Mouse (Mus musculus) R1 (cell line): ENCODE data around the gene Gm38392.
A peak's percentile ranks its signal among the peaks of the same experiment; 100 is the strongest.
"Not testable (repeated sequence)": the region's sequence is repeated elsewhere in the genome, so short reads cannot be mapped to it uniquely, and the experiment has no call there.

Experiments used
- DNase-seq: peaks from one replicate; pipeline ENCODE4 v3.0.0-alpha.2; 2018; ENCODE audit warnings: low read depth, low spot score

Gene Gm38392

DNA sequence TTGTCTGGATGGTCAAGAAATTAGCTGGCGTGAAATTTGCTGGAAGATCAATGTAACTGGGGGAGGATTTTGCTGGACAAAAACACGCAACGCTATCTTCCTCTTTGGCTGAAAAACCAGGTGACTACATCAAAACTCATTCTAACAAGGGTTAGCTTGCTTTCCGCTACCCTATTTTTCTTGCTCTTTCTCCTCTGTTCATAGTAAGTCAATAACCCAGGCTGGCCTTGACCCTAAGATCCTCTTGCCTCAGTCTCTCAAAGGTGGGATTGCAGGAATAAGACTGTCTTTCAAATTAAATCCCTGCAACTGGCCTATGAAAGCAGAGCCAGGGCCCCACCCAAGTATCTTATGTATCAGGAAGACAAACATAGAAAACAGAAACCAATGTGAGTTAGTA is at the start of gene Gm38392:
Gm38392 (minus strand) TSS at position 101 of the 400 bp plus-strand sequence.
- DNase-seq: no peak

DNA sequence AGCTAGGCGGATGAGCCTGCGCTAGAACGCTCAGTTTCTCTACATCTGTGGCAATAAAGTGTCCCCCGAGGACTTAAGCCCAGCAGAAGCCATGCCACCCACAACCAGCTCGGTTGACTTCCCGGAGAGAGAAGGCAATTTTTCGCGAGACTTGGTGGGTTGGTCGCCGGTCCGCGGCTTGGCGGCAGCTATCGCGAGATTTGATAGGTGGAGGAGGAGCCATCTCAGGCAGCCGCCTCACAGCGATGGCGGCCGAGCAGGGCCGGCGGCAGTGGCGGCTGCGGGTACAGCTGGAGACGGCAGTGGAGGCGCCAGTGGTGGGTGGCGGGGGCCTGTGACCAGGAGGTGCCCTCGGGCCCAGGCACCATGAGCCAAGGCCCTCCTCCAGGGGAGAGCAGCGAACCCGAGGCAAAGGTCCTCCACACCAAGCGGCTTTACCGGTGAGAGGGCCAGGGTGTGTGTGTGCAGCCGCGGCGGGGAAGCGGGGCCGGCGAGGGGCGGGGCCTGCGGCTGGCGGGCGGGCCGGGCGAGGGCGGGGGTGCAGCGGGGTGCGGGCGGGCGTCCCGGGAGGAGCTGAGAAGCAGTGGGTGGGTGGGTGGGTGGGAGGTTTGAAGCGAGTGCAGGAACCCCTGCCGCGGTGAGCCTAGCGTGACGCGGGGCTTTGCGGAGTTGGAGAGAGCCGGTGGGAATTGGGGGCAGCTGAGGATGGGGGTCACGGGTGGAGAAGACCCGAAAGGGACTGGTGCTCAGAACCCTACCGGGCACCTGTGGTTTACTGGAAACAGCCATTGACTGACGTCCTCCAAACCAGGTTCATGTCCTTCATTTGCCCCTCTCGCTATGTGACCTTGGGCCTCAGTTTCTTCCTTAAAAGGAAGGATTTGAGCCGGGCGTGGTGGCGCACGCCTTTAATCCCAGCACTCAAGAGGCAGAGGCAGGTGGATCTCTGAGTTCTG is 49.3 kb upstream of the Gm38392 start, which contains the start of the genes Tmem79 and Smg5:
Tmem79 (minus strand) TSS at position 91 of the 956 bp plus-strand sequence.
Smg5 (plus strand) TSS at position 203 of the 956 bp plus-strand sequence.
- peak; percentile 96 for DNase-seq

DNA sequence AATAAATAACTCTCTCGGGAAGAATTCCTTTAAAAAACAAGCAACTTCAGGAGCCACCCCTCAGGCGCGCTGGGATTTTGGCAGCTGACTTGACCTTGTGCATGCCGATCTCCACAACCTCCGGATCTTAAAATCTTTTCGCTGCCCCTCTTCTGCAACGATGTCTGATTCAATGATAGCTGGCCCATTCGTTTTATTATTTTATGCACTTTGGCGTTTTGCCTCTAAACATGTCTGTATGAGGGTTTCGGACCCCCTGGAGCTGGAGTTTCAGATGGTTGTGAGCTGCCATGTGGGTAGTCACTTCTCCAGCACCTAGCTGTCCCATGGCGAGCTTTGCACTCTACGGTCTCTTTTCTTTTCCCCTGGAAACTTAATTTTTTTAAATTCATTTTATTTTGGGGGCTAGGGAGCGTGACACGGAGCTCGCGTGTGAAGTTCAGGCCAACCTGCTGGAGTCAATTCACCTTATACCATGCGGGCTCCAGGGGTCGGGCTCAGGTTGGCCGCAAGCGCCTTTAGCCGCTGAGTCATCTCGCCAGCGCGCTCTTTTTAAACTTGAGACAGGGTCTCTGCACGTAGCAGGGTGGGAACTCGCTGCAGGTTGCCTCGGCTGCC is 48.5 kb upstream of the Gm38392 start:
- peak; percentile 64 for DNase-seq

DNA sequence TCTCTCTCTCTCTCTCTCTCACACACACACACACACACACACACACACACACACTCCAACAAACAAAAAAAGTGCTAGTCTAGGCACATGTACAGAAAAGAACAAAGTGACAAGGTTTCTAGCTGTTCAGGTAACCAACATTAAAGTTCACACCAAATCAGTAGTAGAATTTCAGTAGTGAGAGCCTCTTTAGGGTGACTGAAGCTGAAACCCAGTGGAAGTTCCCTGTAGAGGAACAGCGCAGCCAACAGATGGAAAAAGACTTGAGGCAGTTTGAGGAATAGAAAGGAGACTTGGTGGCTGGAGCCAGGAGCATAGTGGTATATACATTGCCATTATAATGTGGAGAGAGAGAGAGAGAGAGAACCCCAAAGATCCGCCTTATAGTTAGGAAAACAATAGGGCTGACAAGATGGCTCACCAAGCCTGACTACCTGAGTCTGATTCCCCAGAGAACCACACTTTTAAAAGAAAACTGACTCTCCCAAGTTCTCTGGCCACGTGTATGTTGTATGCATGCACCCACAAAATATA is 48.0 kb upstream of the Gm38392 start:
- no peak for DNase-seq

DNA sequence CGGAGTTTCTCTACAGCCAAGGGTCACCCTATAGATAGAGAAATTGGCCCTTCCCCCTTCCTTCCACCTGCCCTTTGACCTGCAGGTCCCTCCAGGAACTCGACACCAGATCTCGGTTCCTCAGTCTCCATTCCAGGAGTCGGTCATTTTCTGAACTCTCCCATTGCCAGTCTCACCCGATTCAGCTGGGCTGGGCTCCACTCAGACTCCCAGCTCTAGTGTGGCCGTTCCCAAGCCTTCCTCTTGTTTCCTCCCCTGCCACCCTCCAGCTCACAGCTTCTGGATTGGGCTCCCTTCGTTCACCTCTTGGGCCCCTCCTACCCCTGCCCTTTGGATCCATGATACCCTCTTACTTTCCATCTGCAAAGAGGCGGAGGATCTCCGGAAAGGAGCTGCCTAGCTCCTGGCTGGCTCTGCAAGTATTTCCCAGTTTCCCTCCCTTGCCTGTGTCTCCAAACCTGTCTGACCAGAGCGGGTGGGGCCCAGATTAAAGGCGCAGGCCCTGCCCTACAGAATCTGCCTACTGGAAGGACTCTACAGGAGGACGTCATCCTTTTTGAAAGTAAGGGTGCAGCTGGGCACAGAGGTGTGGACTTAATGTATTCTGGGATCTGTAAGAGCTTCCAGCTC is 47.1 kb upstream of the Gm38392 start:
- peak; percentile 84 for DNase-seq

DNA sequence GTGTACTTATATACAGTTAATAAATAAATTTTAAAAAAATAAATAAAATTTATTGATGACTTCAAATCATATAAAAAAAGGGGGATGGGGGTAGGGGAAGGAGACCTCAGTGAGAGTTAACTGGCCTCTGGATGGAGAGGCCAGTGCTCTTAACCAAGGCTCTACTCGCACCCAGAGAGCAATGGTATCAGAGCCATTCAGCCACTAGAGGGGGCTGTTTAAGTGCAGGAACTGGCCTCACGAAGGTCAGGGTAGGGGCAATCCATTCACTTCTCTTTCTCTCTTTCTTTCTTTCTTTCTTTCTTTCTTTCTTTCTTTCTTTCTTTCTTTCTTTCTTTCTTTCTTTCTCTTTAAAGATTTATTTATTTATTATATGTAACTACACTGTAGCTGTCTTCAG is 44.3 kb upstream of the Gm38392 start:
- peak; percentile 83 for DNase-seq

DNA sequence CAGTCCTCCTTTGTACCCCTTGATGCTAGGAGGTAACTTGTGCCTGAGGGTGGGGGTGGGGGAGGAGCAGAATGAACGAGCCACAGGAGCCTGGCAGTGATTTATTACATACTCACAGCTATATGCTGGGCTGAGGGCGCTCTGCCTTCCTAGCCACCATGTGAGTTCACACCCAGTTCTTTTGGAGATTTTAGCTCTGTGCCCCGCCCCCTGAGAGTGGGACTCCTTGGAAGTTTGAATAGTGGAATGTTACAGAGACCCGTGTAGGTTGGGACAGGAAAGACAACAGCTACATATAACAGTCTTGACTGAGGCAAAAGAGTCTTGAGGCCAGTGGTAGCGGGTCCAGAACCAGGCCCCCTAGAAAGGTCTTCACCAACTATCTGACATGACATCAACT is 41.9 kb upstream of the Gm38392 start:
- DNase-seq: peak; percentile 57

DNA sequence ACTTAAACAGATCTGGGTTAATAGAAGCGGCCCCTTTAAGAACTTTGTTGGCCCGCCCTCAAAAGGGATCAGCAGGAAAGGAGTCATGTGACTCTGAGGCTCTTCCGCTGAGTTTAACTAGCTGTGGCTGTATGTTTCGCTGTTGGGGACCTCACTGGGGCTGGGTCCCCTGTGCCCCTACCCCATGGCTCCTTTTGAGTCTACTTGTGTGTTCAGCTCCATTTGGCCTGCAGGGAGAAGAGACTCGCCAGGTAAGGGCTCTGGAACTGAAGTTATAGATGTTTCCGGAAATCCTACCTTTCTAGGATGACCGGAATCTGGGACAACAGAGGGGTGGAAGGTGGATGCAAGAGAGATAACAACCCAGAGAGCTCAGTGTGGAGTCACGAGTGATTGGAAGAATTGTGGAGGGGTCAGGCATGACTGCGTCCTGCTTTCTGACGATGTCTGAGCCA is 38.0 kb upstream of the Gm38392 start, which contains the start of gene Glmp:
Glmp (plus strand) TSS at position 73 of the 455 bp plus-strand sequence.
- DNase-seq: peak; percentile 89

DNA sequence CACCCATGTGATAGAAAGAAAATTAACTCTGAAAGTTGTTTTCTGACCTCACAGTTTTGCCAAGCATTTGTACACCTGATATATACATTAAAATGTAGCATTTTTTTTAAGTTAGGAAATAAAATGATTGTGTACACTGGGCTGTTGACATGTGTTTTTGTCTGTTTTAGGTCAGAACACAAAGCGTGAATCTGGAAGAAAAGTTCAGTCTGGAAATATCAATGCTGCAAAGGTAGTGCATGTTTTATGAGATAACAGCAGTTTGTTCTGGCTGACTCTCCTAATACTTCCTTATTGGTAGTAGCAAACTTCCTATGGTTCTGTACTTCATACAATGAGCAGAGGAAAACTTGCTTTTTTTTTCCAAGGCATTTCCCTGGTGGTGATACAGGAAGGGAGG is 12.2 kb upstream of the Gm38392 start:
- DNase-seq: no peak

DNA sequence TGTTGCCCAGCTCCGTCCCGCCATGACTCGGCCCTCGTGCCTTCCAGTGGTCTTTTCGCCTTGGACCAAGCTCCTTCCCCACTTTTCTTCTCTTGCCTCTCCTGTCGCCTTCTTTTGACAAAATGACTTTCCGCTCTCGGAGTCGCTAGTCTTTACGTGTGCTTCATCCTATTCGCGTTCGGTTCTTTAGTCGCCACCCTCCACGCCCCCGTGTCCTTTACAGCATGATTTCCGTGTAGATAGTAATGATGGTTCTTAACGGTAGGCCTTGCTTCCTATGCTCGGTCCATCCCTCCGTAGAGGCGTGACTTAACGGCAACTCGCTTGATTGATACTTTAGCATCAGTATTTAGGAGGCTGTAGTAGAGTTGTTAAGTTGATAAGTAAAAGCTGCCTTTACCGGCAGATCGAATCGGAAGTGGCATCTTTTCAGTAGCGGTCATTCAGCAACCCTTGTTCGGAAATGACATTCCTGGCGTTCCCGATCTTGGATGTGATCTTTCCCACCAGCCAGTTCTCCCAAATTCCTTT is 10.4 kb upstream of the Gm38392 start:
- DNase-seq: peak; percentile 42

DNA sequence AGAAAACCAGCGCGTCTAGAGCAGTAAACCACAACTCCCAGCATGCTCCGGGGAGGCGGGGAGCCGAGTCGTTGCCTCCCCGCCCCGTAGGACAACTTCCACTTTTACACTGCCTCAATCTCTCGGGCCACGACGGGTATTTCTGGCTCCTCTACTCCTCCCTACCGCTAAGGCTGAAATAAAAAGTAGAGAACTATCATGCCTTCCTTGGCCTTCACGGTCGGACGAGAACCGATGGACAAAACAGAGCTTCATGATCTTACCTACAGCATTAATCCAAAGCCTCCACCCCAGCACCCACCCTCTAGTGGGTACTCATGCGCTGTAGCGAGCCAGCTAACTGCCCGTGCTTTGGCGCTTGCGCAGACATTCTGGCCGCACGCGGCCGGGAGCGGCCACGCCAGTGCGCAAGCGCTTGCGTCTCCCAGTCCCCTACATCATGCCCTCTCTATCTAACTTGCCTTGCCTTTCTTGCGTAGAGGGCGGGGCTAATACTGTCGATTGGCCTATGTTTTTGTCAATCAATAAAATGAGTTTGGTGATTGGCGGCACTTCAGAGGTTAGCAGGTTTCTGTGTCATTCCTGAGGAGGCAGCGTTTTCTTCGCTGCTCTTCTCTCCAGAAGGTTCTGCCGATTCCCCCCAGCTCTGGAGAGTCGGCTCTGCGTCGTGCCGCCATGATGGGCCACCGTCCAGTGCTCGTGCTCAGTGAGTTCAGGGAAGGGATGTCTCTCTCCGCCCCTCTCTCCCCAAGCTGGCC is 9.7 kb upstream of the Gm38392 start, which contains the start of the genes Tsacc and Cct3:
Tsacc (minus strand) TSS at position 439 of the 758 bp plus-strand sequence.
Cct3 (plus strand) TSS at position 556 of the 758 bp plus-strand sequence.
- peak; percentile 100 for DNase-seq

DNA sequence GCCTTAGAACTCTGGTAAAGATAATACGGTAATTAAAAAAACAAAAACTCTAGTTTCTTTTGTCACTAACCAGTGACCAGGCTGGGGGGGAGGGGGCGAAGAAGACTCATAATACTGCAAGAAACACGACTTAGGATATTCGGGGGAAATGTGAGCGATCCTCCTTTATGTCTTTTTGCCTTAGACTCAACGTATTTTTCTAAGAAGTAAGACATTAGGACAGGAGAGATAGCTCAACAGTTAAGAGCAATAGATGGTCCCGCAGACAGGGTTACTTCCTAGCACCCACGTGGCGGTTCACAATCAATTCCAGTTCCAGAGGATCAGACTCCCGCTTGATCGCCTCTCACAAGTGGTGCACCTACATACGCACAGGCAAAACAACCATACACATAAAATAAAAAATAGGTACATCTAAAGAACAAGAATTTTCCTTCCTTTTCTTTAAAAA is 9.1 kb upstream of the Gm38392 start:
- no peak for DNase-seq

DNA sequence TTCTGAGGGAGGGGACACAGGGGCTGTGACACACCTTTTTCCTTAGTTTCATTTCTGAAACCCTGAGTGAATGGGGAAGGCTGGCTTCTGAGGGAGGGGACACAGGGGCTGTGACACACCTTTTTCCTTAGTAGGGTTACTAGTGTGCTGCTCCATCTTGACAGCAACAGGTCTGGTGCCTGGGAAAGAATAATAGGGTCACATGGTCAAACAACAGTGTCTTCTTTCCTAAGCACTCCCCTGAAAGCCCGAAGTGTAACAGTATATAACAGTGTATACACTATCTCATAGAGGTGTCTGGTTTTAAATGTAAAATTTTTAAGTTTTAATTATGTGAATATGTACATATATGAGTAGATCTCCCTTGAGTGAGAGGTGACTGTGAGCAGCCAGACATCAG is 8.3 kb upstream of the Gm38392 start:
- DNase-seq: not testable (repeated sequence)

DNA sequence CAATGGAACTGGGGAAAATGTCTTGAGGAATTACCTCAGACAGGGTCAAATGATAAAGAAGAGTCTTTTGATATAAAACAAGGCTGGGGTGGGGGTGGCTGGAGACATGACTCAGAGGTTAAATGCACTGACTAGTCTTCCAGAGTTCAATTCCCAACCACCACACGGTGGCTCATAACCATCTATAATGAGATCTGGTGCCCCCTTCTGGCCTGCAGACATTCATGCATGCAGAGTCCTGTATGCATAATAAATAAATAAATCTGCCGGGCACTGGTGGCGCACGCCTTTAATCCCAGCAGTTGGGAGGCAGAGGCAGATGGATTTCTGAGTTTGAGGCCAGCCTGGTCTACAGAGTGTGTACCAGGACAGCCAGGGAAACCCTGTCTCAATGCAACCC is 5.0 kb upstream of the Gm38392 start:
- peak; percentile 84 for DNase-seq

DNA sequence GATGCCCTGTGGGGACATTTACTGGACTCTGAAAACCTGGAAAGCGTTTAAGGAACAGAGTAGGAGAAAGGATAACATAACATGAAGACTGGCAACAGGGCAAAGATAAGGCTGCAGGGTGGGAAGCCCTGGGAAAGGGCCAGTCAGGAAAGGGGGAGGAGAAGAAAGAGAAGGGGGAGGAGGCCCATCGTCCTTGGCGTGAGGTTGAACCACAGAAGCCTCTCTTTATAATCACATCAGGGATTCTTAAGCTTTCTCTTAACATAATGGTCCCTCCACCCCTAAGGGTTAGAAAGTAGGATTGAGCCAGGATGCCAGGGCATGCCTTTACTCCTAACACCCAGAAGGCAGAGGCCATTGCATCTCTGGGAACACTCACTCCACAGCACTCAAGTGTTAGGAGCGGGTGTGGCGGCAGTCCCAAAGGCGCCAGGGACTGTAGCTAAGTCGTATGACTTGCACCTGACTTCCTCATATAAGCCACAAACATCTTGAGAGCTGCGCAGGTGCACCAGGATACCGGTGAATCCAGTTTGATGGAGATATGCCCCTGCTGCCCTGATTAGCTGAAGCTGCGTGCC is 1.2 kb upstream of the Gm38392 start:
- peak; percentile 66 for DNase-seq

DNA sequence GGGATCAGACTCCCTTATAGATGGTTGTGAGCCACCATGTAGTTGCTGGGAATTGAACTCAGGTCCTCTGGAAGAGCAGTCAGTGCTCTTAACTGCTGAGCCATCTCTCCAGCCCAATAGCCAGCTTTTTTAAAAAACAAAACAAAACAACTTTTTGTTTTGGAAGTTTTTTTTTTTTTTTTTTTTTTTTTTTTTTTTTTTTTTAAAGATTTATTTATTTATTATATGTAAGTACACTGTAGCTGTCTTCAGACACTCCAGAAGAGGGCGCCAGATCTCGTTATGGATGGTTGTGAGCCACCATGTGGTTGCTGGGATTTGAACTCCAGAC is 1.5 kb downstream of the Gm38392 start:
- not testable (repeated sequence) for DNase-seq

DNA sequence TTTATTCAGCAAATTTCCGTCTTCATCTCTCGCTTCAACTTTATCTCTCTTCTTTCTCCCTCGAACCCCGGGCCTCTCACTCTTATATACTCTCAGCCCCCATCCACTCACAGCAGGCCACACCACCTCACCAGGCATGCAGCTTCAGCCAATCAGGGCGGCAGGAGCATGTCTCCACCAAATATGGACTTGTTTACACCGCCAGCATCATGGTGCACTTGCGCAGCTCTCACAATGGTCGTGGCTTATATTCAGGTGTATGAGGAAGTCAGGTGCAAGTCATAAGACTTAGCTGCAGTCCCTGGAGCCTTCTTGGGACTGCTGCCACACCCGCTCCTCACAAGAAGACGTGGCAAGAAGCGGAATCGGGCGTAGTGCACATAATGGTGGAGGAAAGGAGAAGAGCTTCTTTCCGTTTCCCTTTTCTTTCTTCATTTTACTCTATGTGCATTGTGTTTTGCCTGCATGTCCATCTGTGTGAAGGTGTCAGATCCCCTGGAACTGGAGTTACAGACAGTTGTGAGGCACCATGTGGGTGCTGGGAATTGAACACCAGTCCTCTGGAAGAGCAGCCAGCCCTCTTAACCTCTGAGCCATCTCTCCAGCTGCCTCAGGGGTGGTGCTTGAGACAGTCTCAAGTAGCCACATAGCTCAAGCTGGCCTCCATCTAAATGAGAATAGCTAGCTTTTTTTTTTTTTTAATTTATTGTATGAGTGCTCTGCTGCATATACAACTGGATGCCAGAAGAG is 2.0 kb downstream of the Gm38392 start:
- DNase-seq: peak; percentile 76

DNA sequence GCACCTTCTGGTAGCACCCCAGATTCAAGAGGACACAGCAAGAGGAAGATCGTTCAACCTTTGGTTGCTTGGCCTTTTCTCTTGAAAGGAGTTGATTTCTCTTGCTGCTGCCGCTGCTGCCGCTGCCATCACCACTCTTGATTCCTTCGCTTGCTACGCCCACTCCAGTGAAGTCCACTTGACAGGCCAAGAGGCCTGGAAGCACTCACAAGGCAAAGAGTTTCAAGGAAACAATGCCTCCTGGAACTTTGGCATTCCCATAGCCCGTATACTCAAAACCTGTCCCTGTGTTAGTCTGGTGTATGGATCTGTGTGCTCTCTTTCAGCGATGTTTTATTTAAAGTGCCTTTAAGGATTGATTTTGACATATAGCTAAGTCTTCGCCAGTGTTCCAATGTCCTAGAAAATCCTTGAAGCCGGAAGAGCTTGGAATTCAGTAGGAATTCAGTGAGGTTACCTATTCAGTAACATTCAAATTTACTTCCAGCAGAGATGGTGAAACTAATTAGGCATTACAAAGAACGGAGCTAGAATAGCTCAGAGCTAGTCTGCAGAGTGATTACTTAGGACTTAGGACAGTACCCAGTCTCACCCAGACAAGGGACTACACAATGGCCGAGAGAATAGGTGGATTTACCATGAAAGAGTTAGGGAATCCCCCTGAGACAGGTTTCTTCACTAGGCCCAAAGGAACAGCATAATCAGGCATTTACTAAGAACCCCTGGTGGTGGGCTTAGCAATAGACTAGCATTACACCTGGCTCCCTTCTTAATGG is 5.7 kb downstream of the Gm38392 start:
- DNase-seq: peak; percentile 99

DNA sequence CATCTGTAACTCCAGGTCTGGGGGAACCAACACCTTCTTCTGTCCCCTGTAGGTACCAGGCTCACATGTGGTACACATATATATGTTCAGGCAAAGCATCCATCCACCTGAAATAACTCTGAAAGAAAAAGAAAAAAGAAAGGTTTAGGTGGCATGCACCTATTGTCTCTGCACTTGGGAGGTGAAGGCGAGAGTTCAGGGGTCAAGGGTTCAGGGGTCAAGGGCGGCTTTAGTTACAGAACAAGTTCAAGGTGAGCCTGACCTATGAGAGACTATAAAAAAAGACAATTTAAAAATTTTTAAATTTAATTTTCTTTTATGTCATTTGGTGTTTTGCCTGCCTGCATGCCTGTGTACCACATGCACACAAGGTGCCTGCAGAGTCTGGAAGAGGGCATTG is 7.0 kb downstream of the Gm38392 start:
- DNase-seq: peak; percentile 90
